Mouse (Mus musculus): ENCODE data around the gene Syt2.

DNA sequence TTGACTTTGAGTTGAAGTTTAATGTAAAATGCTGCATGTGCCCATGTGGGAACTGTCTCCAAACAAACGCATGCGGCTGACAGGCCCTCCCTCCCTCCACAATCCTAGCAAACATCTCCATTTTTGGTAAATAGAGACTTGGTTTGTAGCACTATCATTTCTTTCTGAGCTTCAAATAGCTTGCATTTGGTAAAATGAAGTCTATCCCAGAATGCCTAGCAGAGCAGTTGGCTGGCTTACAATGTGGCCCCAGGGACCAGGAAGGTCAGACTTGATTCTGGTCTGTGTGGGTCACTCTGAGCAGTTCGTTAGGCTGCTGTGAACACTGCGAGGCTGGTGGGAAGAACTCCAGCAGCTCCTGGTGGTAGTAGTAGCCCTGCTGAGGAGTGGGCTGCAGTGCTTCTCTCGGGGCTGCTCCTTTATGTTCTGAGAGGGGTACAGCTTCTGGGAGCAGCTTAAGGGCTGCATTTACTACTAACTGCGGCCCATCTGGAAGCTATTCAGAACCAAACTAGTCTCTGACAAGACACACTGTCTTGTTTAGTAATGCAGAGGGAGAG is 128.3 kb downstream of the Syt2 start:
- TF ChIP-seq POLR2A (IDR thresholded peaks at IDR 0.05; ENCODE audit: borderline replicate concordance, extremely low read depth, low read depth, low read length) (no peak), CTCF (IDR thresholded peaks at IDR 0.05; ENCODE audit: insufficient read depth, low read length) (no peak)
